Mouse (Mus musculus) cortical plate, adult 2 months (tissue): ENCODE results near the gene Ssbp4. TPM values are rescaled to one million over a fixed set of nuclear protein-coding genes. Genes with fewer than 3 reads are reported as not detected.
A peak's percentile ranks its signal among the peaks of the same experiment; 100 is the strongest.

Experiments
- H3K27ac ChIP-seq: fragments of 200-500 bp; 2 replicates; pipeline ENCODE4 v1.5.1; 2012; ENCODE audit warnings: low read length, control low read depth, inconsistent platforms; ENCODE audit not compliant: insufficient read depth
- H3K4me1 ChIP-seq: fragments of 200-500 bp; 2 replicates; pipeline ENCODE4 v1.6.1; 2011; ENCODE audit warnings: low read length; ENCODE audit not compliant: control insufficient read depth, insufficient read depth
- H3K4me3 ChIP-seq: fragments of 200-500 bp; 2 replicates; pipeline ENCODE4 v1.5.1; 2011; ENCODE audit warnings: mild to moderate bottlenecking, low read length, control low read depth; ENCODE audit not compliant: insufficient read depth
- CTCF ChIP-seq: fragments of 200-500 bp; IDR thresholded peaks from 2 replicates; pipeline ENCODE4 v1.5.1; 2011; ENCODE audit warnings: mild to moderate bottlenecking, control low read depth, low read length; ENCODE audit not compliant: insufficient read depth; ENCODE audit errors: extremely low read depth
- POLR2A ChIP-seq: fragments of 200-500 bp; IDR thresholded peaks from 2 replicates; pipeline ENCODE4 v1.6.1; 2011; ENCODE audit warnings: mild to moderate bottlenecking, low read length, control low read depth; ENCODE audit not compliant: insufficient read depth; ENCODE audit errors: extremely low read depth
- polyA plus RNA-seq: library from polyadenylated mRNA; depleted of rRNA; stranded (reverse); fragments of >200 nt; gene quantifications from 2 replicates; pipeline ENCODE4 v1.2.3, GENCODE M21; 2012

Gene Ssbp4
- polyA plus RNA-seq, 1 experiment: 241 TPM

GRCm38 (mm10) chr8:70632346-70632892 lies 23.7 kb upstream of the Ssbp4 start, which contains the start of gene Gdf15:
Gene Gdf15, minus strand, starts transcription at chr8:70632456.
- Histone ChIP-seq H3K27ac (no peak within 1 kb of the TSS), H3K4me3 (no peak within 1 kb of the TSS), H3K4me1 (no peaks in the 10 kb centered on the region)
- TF ChIP-seq POLR2A (no peak), CTCF (no peak)

DNA sequence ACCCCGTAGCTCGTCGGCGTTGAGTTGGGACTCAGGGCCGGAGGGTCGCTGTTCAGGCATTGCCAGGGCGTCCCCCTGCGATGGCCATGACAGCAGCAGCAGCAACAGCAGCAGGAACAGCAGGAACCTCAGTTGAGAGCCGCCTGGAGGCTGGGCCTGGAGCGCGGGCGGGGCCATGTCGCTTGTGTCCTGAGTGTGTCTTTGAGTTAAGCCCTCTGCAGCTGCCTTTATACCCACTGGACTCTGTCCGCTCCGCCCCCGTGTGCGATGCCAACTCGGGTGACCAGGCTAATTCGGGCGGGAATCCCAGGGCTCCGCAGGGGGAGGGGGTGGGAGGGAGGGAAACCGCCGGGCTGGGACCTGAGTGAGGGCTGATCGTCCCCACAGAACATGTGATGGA lies 22.8 kb upstream of the Ssbp4 start:
- TF ChIP-seq CTCF: no peak
- TF ChIP-seq POLR2A: no peak
- no peak overlapping the region for H3K4me3 ChIP-seq
- no peak overlapping the region for H3K27ac ChIP-seq
- no peaks in the 10 kb centered on the region for H3K4me1 ChIP-seq

DNA sequence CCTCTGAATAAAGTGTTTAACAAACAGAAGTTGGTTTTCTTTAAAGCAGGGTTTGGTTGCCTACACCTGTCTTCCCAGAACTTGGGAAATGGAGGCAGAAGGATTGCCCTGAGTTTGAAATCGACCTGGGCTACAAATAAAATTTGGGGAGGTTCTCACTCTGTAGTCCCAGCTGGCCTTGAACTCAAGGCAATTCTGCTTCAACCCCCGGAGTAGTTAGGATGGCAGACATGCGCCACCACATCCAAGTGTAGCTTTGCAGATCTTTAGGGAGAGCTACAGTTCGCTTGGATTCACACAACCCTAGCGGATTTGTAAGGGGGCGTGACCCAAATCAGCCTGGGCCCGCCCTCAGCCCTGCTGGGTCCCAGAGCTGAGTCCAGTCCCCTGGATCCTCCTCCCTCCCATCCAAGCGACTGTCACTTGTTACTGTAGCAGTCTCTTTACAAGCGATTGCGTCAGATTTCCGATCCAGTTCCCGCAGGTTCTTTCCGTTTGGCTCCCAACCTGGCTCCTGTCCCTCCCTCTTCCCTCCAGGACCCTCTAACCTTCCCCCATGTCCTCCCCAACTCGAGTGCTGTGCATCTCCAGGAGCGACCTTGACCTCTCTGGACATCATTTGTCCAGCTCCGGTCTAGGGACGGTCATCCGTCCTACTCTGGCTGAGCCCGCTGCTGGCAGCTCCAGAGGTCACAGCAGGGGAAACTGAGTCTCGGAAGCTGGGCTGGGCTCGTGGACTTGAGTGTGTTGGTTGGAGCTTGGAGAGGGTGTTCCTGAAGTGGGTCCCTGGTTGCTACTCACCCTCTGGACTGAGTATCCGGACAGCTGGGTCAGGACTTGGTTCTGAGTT lies 22.1 kb upstream of the Ssbp4 start:
- Histone ChIP-seq H3K27ac (no peak overlapping the region), H3K4me3 (no peak overlapping the region; the same call in 1 of the 2 replicates), H3K4me1 (no peaks in the 10 kb centered on the region)
- TF ChIP-seq POLR2A (no peak), CTCF (no peak)

DNA sequence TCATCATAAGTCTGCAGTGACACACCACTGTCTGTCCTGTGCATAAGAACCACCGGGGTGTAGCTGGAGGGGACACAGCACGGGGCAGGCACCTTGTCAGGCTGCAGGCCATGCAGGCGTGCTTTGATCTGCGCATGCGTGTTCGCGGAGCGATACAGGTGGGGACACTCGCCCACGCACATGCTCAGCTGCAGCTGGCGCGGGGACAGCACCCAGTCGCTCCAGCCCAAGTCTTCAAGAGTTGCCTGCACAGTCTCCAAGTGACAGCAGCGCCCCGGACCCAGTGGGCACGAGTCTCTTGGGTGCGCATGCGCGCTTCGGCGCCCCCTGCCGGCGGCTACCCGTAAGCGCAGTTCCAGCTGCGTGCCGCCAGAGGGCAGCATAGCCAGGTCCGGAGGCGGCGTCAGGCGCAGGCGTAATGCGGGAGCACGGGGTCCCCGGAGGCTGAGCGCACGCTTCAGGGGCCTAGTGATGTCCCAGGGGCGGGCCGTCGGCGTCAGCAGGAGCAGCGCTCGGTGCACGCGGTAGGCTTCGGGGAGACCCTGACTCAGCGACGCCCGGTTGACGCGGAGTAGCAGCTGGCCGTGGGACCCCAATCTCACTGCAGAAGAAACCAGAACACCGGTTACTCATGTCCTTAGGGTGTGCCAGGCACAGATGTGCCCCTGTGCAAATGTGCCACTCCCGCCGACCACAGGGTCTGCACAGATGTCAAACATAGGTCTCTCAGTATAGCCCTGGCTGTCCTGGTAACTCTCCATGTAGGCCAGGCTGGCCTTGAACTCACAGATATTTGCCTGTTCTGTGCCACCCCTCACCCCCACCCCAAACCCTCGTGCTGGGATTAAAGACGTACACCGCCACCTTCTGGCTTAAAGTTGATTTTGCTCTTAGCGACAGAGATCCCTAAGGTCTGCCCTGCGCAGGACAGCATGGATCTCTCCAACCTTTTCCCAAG lies 21.2 kb upstream of the Ssbp4 start:
- Histone ChIP-seq H3K4me1 (no peaks in the 10 kb centered on the region), H3K27ac (peak overlapping the region; percentile 57), H3K4me3 (peak overlapping the region; percentile 29)
- TF ChIP-seq CTCF: peak; percentile 100
- TF ChIP-seq POLR2A: peak; percentile 61; the same call in 1 of the 2 replicates

- Histone ChIP-seq H3K4me3 (peak overlapping the region; percentile 29; the same call in 1 of the 2 replicates), H3K27ac (no peak overlapping the region), H3K4me1 (no peaks in the 10 kb centered on the region)
- TF ChIP-seq POLR2A: no peak
- TF ChIP-seq CTCF: no peak
Measured at GRCm38 (mm10) chr8:70628986-70629490, 20.4 kb upstream of the Ssbp4 start.

DNA sequence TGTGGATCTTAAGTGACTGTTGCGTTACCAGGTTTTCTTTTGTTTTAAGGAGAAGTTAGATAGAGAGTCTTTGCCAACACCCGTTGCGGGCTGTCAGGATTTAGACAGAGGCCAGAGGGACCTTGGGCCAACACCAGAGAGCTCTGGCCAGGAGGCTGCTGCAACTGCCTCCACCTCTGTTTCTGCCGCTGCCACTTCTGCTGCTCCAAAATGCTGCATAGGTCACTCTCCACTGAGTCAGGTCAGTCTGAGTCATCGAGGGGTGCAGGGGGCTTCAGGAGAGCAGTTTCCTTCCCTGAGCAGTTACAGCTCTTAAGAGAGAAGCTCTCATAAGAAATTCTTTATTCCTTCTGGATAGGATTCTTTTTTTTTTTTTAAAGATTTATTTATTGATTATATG lies 18.4 kb upstream of the Ssbp4 start:
- H3K4me1 ChIP-seq: no peaks in the 10 kb centered on the region
- H3K27ac ChIP-seq: no peak overlapping the region
- TF ChIP-seq CTCF (no peak), POLR2A (no peak)
- H3K4me3 ChIP-seq: no peak overlapping the region

GRCm38 (mm10) chr8:70625104-70625503 lies 16.4 kb upstream of the Ssbp4 start:
- no peak overlapping the region for H3K4me3 ChIP-seq
- TF ChIP-seq POLR2A (no peak), CTCF (peak; percentile 29; the same call in 1 of the 2 replicates)
- no peaks in the 10 kb centered on the region for H3K4me1 ChIP-seq
- no peak overlapping the region for H3K27ac ChIP-seq

DNA sequence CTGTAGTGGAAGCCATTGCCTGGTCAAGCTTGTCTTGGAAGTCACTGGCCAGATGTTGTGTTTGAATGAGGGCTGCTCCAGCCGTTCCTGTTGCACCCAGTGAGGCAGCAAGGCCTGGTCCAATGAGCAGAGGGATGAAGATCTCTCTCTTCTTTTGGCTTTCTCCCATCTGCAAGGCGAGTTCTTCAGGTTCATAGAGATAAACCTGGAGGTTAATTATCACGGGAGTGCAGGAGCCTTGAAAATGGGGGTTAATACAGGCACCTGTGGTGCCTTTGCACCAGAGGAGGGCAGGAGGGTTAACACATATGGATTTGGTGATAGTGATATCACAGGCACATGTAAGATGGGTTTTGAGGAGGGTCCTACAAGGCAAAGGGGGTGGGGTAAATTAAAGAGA lies 13.5 kb upstream of the Ssbp4 start:
- no peak overlapping the region for H3K4me3 ChIP-seq
- H3K27ac ChIP-seq: no peak overlapping the region
- TF ChIP-seq POLR2A: no peak
- TF ChIP-seq CTCF: no peak
- H3K4me1 ChIP-seq: no peaks in the 10 kb centered on the region

GRCm38 (mm10) chr8:70618888-70619334 lies 10.2 kb upstream of the Ssbp4 start:
- Histone ChIP-seq H3K4me1 (no peaks in the 10 kb centered on the region), H3K4me3 (no peak overlapping the region), H3K27ac (no peak overlapping the region)
- TF ChIP-seq CTCF (no peak), POLR2A (no peak)
